Mouse (Mus musculus) MEL (cell line): ENCODE measurements around the gene Tmc2.
A peak's percentile ranks its signal among the peaks of the same experiment; 100 is the strongest.

Experiments
- BHLHE40 ChIP-seq: IDR thresholded peaks from 2 replicates; pipeline ENCODE4 v1.6.1; 2012; ENCODE audit warnings: low read depth, mild to moderate bottlenecking, inconsistent platforms, low read length, improper control_type of control experiment, borderline replicate concordance
- CTCF ChIP-seq, 3 experiments: IDR thresholded peaks in 2 of 3; conservative IDR thresholded peaks in 1 of 3; 2 replicates each; pipeline ENCODE4 v1.5.1; 2011 to 2012; ENCODE audit warnings: low read length in 3 of 3, low read depth in 2 of 3, mild to moderate bottlenecking in 2 of 3, improper control_type of control experiment in 1 of 3, inconsistent platforms in 1 of 3, mixed read lengths in 1 of 3, moderate library complexity in 1 of 3; ENCODE audit not compliant: control insufficient read depth in 1 of 3, insufficient read depth in 1 of 3, poor library complexity in 1 of 3, severe bottlenecking in 1 of 3
- E2F4 ChIP-seq: IDR thresholded peaks from 2 replicates; pipeline ENCODE4 v1.6.1; 2011; ENCODE audit warnings: low read depth, low read length, improper control_type of control experiment, borderline replicate concordance
- EP300 ChIP-seq, 2 experiments: IDR thresholded peaks; 2 replicates each; pipeline ENCODE4 v1.6.1; 2011; ENCODE audit warnings: improper control_type of control experiment in 2 of 2, low read length in 2 of 2, low read depth in 1 of 2, mild to moderate bottlenecking in 1 of 2
- MAX ChIP-seq: IDR thresholded peaks from 2 replicates; pipeline ENCODE4 v1.6.1; 2011; ENCODE audit warnings: low read length, improper control_type of control experiment
- MAZ ChIP-seq: IDR thresholded peaks from 2 replicates; pipeline ENCODE4 v1.6.1; 2012; ENCODE audit warnings: low read depth, mild to moderate bottlenecking, inconsistent platforms, low read length, improper control_type of control experiment
- NRF1 ChIP-seq: IDR thresholded peaks from 2 replicates; pipeline ENCODE4 v1.6.1; 2014; ENCODE audit warnings: low read depth, mild to moderate bottlenecking, inconsistent platforms, low read length, improper control_type of control experiment, moderate library complexity; ENCODE audit not compliant: poor library complexity, insufficient read depth, severe bottlenecking
- POLR2A ChIP-seq, 2 experiments: IDR thresholded peaks; 2 replicates each; pipeline ENCODE4 v1.6.1; 2011 to 2012; ENCODE audit warnings: low read length in 2 of 2, mild to moderate bottlenecking in 2 of 2, control low read depth in 1 of 2, improper control_type of control experiment in 1 of 2, low read depth in 1 of 2, moderate library complexity in 1 of 2; ENCODE audit not compliant: control insufficient read depth in 1 of 2, insufficient read depth in 1 of 2, poor library complexity in 1 of 2
- RAD21 ChIP-seq: IDR thresholded peaks from 2 replicates; pipeline ENCODE4 v1.6.1; 2011; ENCODE audit warnings: mild to moderate bottlenecking, low read depth, low read length, improper control_type of control experiment
- RCOR1 ChIP-seq: IDR thresholded peaks from 2 replicates; pipeline ENCODE4 v1.6.1; 2012; ENCODE audit warnings: low read depth, mild to moderate bottlenecking, inconsistent platforms, low read length, improper control_type of control experiment
- TAL1 ChIP-seq: IDR thresholded peaks from 2 replicates; pipeline ENCODE4 v1.6.1; 2012; ENCODE audit warnings: mild to moderate bottlenecking, inconsistent platforms, low read length, moderate library complexity, mixed read lengths
- UBTF ChIP-seq: IDR thresholded peaks from 2 replicates; pipeline ENCODE4 v1.6.1; 2012; ENCODE audit warnings: low read depth, mild to moderate bottlenecking, inconsistent platforms, low read length, improper control_type of control experiment, moderate library complexity, borderline replicate concordance; ENCODE audit not compliant: insufficient read depth
- ZC3H11A ChIP-seq: IDR thresholded peaks from 2 replicates; pipeline ENCODE4 v1.6.1; 2012; ENCODE audit warnings: low read depth, mild to moderate bottlenecking, inconsistent platforms, low read length, improper control_type of control experiment
- ZMIZ1 ChIP-seq: IDR thresholded peaks from 2 replicates; pipeline ENCODE4 v1.6.1; 2012; ENCODE audit warnings: low read depth, mild to moderate bottlenecking, inconsistent platforms, low read length, improper control_type of control experiment, moderate library complexity

GRCm38 (mm10) chr2:130246912-130247311, 51.9 kb downstream of the Tmc2 start:
- peak; percentile 49 to 77 (median 54) for TF ChIP-seq CTCF (IDR thresholded peaks at IDR 0.05 in 2 of 3, conservative IDR thresholded peaks at IDR 0.05 in 1 of 3; ENCODE audit: control insufficient read depth in 1 of 3, insufficient read depth in 1 of 3, low read depth in 2 of 3, low read length in 3 of 3, poor library complexity in 1 of 3, severe bottlenecking in 1 of 3)
- peak; percentile 64 for TF ChIP-seq ZC3H11A
- no peak for TF ChIP-seq RCOR1
- no peak for TF ChIP-seq E2F4
- no peak for TF ChIP-seq POLR2A (IDR thresholded peaks at IDR 0.05; ENCODE audit: control insufficient read depth in 1 of 2, insufficient read depth in 1 of 2, low read depth in 1 of 2, low read length in 2 of 2, poor library complexity in 1 of 2)
- no peak for TF ChIP-seq EP300 (IDR thresholded peaks at IDR 0.05; ENCODE audit: low read depth in 1 of 2, low read length in 2 of 2)
- TF ChIP-seq MAZ = no peak
- TF ChIP-seq MAX = no peak
- no peak for TF ChIP-seq BHLHE40
- TF ChIP-seq ZMIZ1 = no peak
- TF ChIP-seq TAL1 = no peak
- TF ChIP-seq NRF1 = no peak
- no peak for TF ChIP-seq UBTF
- peak; percentile 88 for TF ChIP-seq RAD21
